Mouse (Mus musculus) ES-CJ7 (cell line): ENCODE results near the gene Tomm40l.

ENCODE experiments used
- DNase-seq: peaks from one replicate; pipeline ENCODE4 v3.0.0; 2011; ENCODE audit warnings: low read depth, low spot score

Gene Tomm40l

DNA sequence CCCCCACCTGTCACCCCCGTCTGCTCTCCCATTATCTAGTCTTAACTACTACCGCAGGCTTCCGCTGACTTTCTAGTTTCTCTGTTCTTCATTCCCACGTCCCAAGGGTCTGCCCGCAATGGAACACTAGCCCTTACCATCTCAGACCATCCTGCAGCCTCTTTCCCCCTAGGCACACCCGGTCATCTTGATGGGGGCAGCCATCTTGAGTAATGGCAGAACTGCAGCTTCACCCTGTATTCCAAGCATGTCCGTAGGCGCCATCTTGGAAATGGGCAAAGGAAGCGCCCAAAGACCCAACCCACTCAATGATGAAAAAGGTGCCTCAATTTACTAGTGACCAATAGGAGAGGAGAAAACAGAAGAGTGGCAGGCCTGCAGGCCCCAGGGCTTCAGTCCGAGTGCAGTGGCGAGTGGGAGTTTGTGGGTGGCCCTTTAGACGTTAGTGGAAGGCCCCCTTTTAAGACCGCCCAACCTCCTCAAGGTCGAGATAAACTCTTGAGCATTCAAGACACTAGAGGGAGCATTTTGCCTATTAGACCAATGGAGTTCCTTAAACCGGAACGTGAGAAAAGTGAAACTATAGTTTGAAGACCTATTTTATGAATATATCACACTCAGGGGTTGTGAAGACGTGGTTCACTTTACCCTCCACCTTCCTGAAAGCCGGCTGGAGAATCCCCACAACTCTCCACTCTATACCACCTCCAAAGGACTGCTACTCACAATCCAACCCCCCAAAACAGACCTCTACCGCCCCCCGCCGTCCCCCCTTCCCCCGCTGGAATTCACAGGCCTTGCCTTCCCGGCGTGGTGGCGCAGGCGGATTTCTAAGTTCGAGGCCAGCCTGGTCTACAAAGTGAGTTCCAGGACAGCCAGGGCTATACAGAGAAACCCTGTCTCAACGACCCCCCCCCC lies at the start of gene Tomm40l:
Tomm40l (minus strand) TSS at position 277 of the 918 bp plus-strand sequence.
- DNase-seq, result peak; percentile 100

DNA sequence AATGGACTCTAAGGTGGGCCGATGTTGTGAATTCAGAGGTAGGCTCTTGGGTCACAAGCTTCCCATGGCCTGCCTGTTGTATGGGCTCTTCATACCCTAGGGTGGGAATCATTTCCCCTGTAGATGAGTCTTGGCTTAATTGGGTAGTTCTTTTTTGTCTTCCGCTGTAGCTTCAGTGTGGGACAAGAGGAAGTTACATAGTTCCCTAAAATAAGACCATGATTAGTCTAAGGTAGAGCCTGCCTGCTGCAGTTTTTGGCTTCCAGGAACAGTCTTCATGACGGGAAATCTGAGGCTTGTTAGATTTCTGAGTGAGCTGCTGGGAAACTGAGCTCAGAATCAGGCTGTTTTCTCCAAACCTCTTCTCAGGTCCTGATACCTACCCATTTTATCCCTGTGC lies 49.8 kb upstream of the Tomm40l start:
- DNase-seq, result no peak

DNA sequence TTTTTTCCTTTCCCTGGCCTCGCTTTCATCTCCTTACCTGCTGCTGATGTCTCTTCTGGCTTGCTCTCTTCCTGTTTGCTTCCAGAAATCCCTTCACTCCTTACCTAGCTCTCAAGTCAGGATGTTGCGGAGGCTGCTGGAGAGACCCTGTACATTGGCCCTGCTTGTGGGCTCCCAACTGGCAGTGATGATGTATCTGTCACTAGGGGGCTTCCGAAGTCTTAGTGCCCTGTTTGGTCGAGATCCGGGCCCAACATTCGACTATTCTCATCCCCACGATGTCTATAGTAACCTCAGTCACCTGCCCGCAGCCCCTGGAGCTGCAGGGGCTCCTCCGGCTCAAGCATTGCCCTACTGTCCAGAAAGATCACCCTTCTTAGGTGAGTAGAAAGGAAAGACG lies 49.3 kb upstream of the Tomm40l start:
- DNase-seq, result peak; percentile 51

DNA sequence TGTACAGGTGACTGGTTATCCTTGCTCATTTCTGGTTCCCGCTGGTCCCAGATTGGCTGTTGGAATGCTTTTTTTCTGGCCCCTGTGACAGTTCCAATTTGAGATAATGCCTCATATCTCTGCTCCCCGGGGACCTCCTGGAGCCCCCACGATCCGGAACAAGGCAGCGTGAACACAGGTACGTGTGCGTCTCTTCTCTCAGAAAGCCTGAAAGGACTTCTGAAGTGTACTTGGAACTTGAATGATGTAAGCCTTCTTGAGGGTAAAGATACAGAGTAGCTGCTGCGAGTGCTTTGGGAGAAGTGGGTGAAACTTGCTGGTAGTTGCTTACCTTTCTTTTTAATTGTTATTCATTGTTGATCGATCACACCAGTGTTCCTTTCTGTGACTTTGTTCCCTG lies 48.9 kb upstream of the Tomm40l start:
- DNase-seq, result no peak

DNA sequence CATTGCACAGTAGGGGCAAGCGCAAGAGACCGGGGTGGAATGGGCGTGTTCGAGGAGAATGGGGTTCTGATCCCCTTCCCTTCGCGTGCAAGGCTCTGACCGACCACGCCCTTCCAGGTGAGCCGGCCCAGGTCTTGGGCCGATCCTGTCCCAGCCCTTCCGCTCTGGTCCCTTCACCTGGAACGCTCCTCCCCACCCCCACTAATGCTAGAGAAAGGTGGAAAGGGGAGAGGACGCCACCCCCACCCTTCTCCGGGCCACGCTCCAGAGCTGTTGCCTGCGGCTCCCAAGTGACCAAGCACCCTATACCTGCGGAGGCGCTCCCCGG lies 48.2 kb upstream of the Tomm40l start:
- peak; percentile 79 for DNase-seq

DNA sequence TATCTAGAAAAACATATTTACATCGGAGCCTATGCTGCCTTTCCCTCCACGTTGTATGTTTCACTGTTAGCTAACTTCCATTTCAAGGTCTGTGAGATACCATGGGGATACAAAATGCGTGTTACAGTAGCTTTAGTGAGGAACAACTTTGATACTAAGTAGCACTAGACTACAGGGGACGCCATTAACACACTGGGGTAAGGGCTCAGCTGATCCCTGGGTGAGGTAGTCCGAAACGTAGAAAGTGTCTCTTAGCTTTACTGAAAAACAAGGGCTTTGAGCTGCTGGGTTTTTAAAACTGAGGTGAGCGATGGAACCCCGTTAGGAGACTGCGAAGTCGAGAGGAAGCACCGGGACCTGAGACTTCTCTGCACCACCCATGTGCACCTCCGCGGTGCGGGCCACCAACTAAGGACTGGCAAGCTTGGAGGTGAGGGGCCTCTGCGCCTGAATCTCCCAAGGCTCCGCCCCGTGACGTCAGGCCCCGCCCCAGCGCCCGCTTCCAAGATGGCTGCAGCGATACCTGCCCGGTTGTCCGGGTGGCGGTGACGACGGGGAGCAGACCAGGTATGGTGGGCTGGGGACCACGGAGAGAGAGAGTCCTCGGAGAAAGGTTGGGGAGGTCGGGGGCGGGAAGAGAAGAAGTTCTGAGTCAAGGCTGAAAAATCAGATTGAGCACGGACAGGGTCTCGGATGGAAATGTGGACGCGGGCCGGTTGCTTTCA lies 47.7 kb upstream of the Tomm40l start, which contains the start of gene B4galt3:
B4galt3 (plus strand) TSS at position 481 of the 725 bp plus-strand sequence.
- peak; percentile 94 for DNase-seq

DNA sequence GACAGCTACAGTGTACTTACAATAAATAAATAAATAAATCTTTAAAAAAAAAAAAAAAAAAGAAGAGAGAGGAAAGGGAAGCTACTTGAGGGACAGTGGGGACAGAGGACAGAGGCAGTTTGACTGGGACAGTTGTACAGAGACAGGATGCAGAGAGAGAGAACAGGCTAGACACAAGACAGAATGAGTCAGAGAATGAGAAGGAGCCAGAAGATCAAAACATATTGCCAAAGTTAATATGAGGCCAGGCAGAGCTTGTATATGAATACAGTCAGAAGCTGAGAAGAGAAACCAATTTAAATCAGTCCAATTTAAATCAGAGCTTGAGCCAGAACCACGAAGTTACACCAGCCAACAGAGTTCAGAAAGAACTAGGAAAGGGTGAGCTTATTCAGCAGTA lies 46.0 kb upstream of the Tomm40l start:
- DNase-seq, result no peak

DNA sequence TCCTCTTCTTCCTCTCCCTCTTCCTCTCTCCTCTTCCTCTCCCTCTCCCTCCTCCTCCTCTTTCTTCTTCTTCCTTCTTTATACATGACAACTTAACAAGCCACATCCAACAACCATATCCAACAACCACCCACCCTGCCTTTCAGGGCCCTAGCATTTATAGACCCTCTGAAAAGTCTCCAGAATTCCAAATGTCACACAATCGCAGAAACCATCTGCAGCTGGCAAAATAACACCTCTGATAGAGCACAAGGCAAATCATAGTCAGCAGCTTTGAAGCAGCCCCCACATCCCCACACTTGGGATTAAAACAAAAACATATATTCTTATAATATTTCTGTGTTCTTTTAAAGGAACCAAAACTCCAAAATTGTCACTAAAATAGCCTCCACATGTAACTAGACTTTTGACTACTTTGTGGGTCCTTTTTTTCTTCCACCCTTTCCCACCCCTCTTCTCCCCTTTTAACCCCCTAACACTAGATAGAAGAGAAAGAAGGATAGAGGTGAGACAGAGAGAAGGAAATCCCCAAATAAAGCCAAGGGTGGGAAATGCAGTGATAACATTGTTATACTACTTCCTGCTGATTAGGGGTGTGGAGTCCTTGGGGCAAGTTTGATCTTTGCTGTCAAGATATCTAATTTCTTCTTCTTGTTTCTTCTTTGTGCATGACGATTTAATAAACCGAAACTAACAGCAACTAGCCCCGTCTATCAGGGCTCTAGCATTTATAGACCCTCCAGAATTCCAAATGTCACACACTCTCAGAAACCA lies 43.8 kb upstream of the Tomm40l start:
- no peak for DNase-seq

DNA sequence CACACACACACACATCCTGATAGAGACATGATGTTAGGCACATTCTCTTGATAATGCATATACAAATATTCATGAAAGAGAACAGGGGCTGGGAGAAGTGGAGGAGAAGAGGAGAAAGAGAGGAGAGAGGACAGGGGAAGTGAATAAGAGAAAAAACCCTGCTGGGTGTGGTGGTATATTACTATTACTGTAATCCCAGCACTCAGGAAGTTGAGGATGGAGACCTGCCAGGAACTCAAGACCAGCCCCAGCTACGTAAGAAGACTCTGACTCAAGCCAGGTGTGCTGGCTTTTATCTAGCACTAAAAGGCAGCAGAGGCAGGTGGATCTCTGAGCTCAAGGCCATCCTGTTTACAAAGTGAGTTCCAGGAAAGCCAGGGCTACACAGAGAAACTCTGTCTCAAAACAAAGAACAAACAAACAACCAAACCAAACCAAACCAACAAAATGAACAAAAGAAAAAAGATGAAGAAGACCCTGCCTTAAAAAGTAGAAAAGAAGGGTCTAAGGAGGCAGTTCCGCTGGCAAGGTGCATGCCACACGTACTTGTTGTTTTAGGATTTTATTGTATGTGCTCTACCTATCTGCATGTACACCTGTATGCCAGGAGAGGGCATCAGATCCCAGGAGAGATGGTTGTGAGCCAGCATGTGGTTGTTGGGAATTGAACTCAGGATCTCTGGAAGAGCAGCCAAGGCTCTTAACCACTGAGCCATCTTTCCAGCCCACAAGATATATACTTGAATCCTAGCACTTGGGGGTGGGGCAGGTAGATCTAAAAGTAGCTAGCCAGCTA lies 41.5 kb upstream of the Tomm40l start:
- DNase-seq, result peak; percentile 82

DNA sequence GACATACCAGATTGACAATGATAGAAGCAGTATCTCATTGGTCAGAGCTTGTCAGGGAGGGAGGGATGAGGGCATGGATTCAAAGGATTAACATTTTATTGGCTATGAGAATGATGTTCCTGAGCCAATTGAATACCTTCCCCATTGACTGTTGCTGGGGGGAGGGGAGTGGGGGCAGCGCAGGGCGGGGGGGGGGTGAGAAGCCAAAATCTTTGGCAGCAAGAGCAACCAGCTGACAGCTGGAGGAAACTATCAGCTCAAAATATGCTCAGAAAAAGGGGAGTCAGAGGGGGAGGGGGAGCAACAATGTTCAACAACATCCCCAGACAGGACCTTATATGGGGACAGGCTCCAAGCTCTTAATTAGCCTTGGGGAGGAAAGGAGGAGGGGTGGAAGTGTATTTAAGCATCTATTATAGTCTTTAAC lies 40.9 kb upstream of the Tomm40l start:
- DNase-seq, result no peak

DNA sequence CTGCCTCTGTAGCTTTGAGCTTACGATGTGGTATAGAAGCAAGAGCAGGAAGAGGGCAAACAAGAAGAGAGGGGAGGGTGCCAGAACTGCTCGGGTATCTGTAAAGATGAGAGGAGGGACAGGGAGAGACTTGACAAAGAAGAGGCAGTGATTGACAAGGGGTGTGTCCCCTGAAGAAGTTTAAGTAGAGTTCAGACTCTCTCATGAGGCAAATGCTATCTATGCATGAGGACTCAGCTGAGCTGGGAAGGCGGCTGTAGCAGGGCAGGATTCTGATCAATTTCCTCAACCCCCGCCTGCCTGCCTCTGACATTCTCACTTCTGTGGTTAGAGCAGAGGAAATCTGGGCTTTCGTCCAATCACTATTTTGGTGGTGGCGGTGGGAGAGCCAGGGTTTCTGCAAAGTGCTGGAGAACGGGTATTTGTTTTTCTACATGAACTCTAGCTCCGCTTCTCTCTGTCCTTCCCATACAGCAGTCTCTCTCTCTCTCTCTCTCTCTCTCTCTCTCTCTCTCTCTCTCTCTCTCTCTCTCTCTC lies 40.3 kb upstream of the Tomm40l start:
- no peak for DNase-seq

DNA sequence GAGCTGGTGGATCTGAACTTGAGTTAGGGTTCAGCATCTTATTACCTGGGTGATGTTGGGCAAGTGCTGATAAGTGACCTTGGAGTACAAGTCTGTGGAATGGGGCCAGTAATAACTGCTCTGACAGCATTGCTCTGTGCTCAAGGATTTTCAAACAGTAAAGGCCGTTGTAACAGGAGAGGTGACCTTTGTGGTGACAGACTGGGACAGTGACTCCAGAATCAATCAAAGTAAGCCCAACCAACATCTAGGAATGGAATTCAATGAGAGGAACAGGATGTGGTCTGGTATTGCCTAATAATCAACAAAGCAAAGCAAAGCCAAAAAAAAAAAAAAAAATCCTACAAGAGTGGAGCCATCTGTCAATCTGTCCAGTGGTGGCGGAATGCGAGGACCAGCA lies 38.0 kb upstream of the Tomm40l start:
- DNase-seq, result no peak

DNA sequence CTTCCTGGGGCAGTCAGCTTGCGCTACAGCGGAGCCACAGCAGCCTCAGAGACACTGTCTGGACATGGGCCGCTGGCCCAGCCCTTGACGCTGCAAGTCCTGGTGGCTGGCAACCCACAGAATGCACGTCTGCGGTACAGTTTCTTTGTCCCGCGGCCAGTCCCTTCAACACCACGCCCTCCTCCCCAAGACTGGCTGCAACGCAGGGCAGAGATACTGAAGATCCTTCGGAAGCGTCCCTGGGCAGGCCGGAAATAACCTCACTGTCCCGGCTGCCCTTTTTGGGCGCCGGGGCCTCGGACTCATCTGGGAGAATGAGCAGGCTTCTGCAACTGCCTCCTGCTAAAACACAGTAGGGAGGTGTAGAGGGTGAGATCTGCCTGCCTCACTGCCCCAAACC lies 36.6 kb upstream of the Tomm40l start:
- DNase-seq, result no peak

DNA sequence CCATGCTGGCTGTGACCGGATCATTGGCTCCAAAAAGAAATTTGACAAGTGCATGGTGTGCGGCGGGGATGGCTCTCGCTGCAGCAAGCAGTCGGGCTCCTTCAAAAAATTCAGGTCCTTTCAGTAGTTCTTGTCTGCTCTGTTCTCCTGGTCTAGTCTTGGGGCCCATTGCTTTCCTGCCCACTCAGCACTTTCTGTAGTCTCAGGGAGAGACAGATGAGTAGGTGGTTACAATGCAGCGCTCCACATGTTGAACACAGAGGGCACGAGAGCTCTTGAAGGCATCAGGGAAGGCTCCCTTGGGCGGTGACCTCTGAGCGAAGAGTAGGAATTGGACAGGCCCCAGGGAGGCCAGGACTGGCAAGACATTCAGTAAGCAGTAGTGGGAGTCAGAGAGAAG lies 35.5 kb upstream of the Tomm40l start:
- no peak for DNase-seq

DNA sequence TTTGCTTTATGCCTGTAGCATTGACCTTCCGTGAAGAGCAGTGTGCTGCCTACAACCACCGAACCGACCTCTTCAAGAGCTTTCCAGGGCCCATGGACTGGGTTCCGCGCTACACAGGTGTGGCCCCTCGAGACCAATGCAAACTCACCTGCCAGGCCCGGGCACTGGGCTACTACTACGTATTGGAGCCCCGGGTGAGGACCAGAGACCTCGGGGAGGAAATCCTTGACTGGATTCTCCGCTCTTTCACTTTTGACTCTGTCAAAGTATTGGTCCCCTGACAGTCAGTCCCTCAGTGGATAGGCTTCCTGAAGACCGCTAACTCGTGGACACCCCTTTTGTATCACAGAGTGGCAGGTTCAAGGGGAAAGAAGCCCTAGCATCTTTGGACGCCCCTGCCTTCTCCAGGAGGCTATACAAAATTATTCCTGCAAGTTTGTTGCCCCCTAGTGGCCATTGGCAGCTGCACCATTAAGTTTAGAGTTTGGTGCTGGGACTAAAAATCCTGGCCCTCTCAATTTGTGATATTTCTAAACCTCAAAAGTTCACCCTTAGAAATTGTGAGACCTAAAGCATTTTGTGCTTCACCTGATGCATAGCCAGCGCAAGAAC lies 34.7 kb upstream of the Tomm40l start:
- peak; percentile 89 for DNase-seq

DNA sequence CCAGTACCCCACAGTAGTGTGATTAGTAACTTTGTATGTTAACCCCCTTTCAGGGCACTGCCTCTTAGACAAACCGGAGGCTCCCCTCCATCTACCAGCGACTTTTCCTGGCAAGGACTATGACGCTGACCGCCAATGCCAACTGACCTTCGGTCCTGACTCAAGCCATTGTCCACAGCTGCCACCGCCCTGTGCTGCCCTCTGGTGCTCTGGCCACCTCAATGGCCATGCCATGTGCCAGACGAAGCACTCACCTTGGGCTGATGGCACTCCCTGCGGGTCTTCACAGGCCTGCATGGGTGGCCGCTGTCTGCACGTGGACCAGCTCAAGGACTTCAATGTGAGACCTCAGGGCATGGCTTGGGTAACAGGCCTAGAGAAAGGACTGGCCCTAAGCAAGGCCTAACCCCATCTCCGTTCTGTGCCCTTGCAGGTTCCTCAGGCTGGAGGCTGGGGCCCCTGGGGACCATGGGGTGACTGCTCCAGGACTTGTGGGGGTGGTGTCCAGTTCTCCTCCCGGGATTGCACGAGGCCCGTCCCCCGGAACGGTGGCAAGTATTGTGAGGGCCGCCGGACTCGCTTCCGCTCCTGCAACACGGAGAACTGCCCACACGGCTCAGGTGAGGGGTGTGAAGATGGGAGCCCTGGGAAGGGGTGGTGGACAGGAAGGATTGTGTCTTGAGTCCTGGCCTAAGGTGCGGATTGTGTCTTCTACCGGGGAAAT lies 33.9 kb upstream of the Tomm40l start:
- no peak for DNase-seq

DNA sequence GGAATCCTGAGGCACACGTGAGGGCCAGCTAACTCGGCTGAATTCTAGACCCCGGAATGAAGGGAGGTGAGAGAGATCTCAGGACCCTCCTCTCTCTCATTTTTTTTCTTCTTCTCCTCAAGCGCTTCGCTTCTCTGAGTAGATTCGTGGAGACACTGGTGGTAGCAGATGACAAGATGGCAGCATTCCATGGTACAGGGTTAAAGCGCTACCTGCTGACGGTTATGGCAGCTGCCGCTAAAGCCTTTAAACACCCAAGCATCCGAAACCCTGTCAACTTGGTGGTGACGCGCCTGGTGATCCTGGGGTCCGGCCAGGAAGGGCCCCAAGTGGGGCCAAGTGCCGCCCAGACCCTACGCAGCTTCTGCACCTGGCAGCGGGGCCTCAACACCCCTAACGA lies 30.1 kb upstream of the Tomm40l start:
- no peak for DNase-seq

DNA sequence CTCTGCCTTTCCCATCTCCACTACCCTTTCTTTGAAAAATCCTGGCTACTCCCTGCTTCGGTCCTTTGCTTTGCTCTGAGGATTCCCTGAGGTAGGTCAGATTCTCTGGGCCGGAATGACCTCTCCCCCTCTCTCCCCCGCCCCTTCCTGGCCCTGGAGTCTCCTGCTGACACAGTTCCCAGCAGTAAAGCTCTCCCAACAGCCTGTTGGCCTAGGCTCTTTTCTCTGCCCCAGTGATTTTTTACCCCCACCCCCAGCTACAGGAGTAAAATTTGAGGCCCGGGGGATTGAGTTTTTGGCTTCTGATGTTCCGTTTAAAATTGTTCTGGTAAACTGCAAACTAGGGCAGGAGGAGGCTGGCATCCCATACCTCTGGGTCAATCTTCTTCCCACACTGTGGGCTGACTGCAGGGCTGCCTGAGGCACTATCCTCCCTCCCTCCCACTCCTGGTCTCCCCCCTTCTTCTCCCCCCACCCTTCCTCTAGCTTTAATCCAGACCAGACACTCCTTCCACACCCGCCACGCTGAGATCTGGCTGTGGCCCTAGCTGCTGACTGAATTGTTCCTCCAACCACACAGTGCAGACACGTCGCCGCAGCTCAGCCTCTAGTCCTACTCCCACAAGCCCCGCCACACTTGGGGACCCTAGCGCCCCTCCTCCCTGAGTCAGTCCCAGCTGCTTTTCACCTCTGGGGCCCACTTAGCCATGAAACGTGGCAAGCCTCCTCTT lies 29.4 kb upstream of the Tomm40l start:
- peak; percentile 55 for DNase-seq
